ENCODE assay signal across 8 mouse cellular contexts in the genomic region with DNA sequence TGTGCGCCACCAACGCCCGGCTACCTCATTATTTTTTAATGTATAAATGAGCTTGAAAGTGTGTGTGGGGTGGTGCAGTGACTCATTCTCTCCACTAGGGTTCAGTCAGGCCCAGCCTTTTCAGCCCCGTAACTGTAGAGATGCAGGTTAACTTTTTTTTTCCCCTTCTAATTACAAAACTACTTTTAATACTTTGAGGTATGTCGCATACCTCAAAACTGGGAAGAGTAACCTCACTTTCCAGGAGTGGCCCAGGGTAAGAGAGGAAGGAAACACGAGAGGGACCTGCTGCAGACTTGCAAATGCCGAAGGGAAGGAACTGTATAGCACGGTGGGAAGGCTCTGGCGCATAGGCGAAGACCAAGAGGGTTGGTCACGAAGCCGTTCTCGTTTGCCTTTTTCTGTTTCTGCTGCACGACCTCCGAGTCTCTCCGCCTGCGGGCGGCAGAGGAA. TPM values are rescaled to one million over a fixed set of nuclear protein-coding genes. Genes with fewer than 3 reads are reported as not detected.
DNase-seq lines count a peak whose midpoint lies in the region; ATAC-seq and TF ChIP-seq lines count a peak whose summit lies in the region.

No protein-coding gene starts in this region.

- TF ChIP-seq CTCF in G1E (IDR thresholded peaks at IDR 0.05; ENCODE audit: low read depth, low read length): 0 out of 2 replicates have a peak, but pooled peaks have one; percentile 14
- TF ChIP-seq CTCF in layer of hippocampus, adult 2 months (conservative IDR thresholded peaks at IDR 0.05): peak; percentile 83

- H3K36me3 ChIP-seq in G1E (replicated peaks): peaks cover 28% of the 10 kb centered on the region

- no peaks in the 10 kb centered on the region for H3K9me3 ChIP-seq in G1E (replicated peaks)

- H3K4me3 ChIP-seq in G1E (ENCODE audit: low read depth, low read length): no peak overlapping the region; the same call in 1 of the 2 replicates
- H3K4me3 ChIP-seq in layer of hippocampus, adult 2 months: peak overlapping the region; percentile 49

- peaks cover 21% of the 10 kb centered on the region for H3K4me1 ChIP-seq in G1E (ENCODE audit: insufficient read depth, low read depth, low read length)

- no peak for ATAC-seq in G1E (ENCODE audit: extremely low read depth, insufficient number of reproducible peaks, low FRiP score, poor library complexity, severe bottlenecking)
- peak; percentile 80 for ATAC-seq in erythroid progenitor cell, adult 5-6 weeks (replicated peaks; ENCODE audit: low FRiP score, poor library complexity, severe bottlenecking)

- no peak for DNase-seq in G1E (ENCODE audit: low spot score)
- DNase-seq in c-Kit-positive CD71-negative TER-119-negative erythroid progenitor cells, embryonic 14.5 days (ENCODE audit: low read depth): peak; percentile 69
- peak; percentile 73 for DNase-seq in heart, postnatal 4 days
- peak; percentile 48 to 58 for DNase-seq in layer of hippocampus, adult 2 months (ENCODE audit: low spot score in 2 of 2)
- peak; percentile 82 for DNase-seq in lung, postnatal 10 days
- DNase-seq in ovary, adult 18-20 months (ENCODE audit: low spot score): peak; percentile 24
- DNase-seq in thymus, postnatal 0 days (ENCODE audit: low spot score): peak; percentile 71

- peaks cover 4% of the 10 kb centered on the region; the same call in 1 of the 2 replicates for H3K27me3 ChIP-seq in G1E (ENCODE audit: insufficient read depth, low read length)

- no peak overlapping the region for H3K27ac ChIP-seq in layer of hippocampus, adult 2 months

RNA-seq across cellular contexts. Expression of a gene that starts 1.3 kb away (rescaled TPM):
- total RNA-seq in G1E (2014; fragmentation: Nextera tagmentation) (11.5 and 13.9 TPM in 2 replicates), G1E (2017) (18.8 and 23.3 TPM in 2 replicates)
- polyA plus RNA-seq in G1E (2012): 3.2 and 4.4 TPM in 2 replicates
- 2.1 and 3.6 TPM in 2 replicates for total RNA-seq in erythroid progenitor cell, adult 5-6 weeks (2015; ENCODE audit: low replicate concordance)
- total RNA-seq in erythroid progenitor cell, adult 5-6 weeks (2017; ENCODE audit: low replicate concordance): 1.2 and 3.1 TPM in 2 replicates
- 10 to 100 TPM; 39.6 to 41.5 TPM for total RNA-seq in heart, postnatal 4 days (2021)
- total RNA-seq in layer of hippocampus, adult 2 months (2021): 10 to 100 TPM in 1 of 2 experiments, 1 to 10 TPM in 1; 9.5 to 10.4 TPM
- polyA plus RNA-seq in thymus, postnatal 0 days (2015; fragmentation: Nextera tagmentation; extraction: Ambion mirVana): 15.4 and 17.1 TPM in 2 replicates

RNA-seq across cellular contexts. Expression of a gene that starts 12.7 kb away (rescaled TPM):
- total RNA-seq in G1E (2014; fragmentation: Nextera tagmentation) (not detected in 2 replicates), G1E (2017) (0.05 TPM in 1 of 2 replicates, not detected in the other)
- polyA plus RNA-seq in G1E (2012): 0.02 TPM in 1 of 2 replicates, not detected in the other
- not detected in 2 replicates for total RNA-seq in erythroid progenitor cell, adult 5-6 weeks (2015; ENCODE audit: low replicate concordance)
- total RNA-seq in erythroid progenitor cell, adult 5-6 weeks (2017; ENCODE audit: low replicate concordance): not detected in 2 replicates
- not detected for total RNA-seq in heart, postnatal 4 days (2021)
- not detected for total RNA-seq in layer of hippocampus, adult 2 months (2021)
- 0.06 TPM in 1 of 2 replicates, not detected in the other for polyA plus RNA-seq in thymus, postnatal 0 days (2015; fragmentation: Nextera tagmentation; extraction: Ambion mirVana)

RNA-seq across cellular contexts. Expression of a gene that starts 18.6 kb away (rescaled TPM):
- total RNA-seq in G1E (2014; fragmentation: Nextera tagmentation): 10.7 and 15.0 TPM in 2 replicates
- 4.0 and 5.3 TPM in 2 replicates for total RNA-seq in G1E (2017)
- polyA plus RNA-seq in G1E (2012): 11.1 and 14.6 TPM in 2 replicates
- 12.6 TPM in 1 of 2 replicates, not detected in the other for total RNA-seq in erythroid progenitor cell, adult 5-6 weeks (2015; ENCODE audit: low replicate concordance)
- not detected in 2 replicates for total RNA-seq in erythroid progenitor cell, adult 5-6 weeks (2017; ENCODE audit: low replicate concordance)
- total RNA-seq in heart, postnatal 4 days (2021): 1 to 10 TPM in 1 of 2 experiments, under 1 TPM in 1; 0.48 to 1.2 TPM
- total RNA-seq in layer of hippocampus, adult 2 months (2021): 10 to 100 TPM; 20.1 to 21.0 TPM
- polyA plus RNA-seq in thymus, postnatal 0 days (2015; fragmentation: Nextera tagmentation; extraction: Ambion mirVana): 0.78 and 1.5 TPM in 2 replicates

RNA-seq across cellular contexts. Expression of a gene that starts 19.0 kb away (rescaled TPM):
- total RNA-seq in G1E (2014; fragmentation: Nextera tagmentation) (28.1 and 32.6 TPM in 2 replicates), G1E (2017) (43.8 and 61.4 TPM in 2 replicates)
- 44.2 and 46.7 TPM in 2 replicates for polyA plus RNA-seq in G1E (2012)
- total RNA-seq in erythroid progenitor cell, adult 5-6 weeks (2015; ENCODE audit: low replicate concordance): 32.1 and 41.1 TPM in 2 replicates
- total RNA-seq in erythroid progenitor cell, adult 5-6 weeks (2017; ENCODE audit: low replicate concordance): 43.4 and 53.9 TPM in 2 replicates
- 10 to 100 TPM; 24.5 to 28.7 TPM for total RNA-seq in heart, postnatal 4 days (2021)
- total RNA-seq in layer of hippocampus, adult 2 months (2021): 1 to 10 TPM; 5.4 to 6.4 TPM
- 51.7 and 59.7 TPM in 2 replicates for polyA plus RNA-seq in thymus, postnatal 0 days (2015; fragmentation: Nextera tagmentation; extraction: Ambion mirVana)

RNA-seq across cellular contexts. Expression of a gene that starts 32.8 kb away (rescaled TPM):
- total RNA-seq in G1E (2014; fragmentation: Nextera tagmentation) (28.1 and 32.1 TPM in 2 replicates), G1E (2017) (7.1 and 8.3 TPM in 2 replicates)
- polyA plus RNA-seq in G1E (2012): 9.3 and 11.3 TPM in 2 replicates
- total RNA-seq in erythroid progenitor cell, adult 5-6 weeks (2015; ENCODE audit: low replicate concordance): 1.8 and 5.4 TPM in 2 replicates
- 7.0 and 7.1 TPM in 2 replicates for total RNA-seq in erythroid progenitor cell, adult 5-6 weeks (2017; ENCODE audit: low replicate concordance)
- total RNA-seq in heart, postnatal 4 days (2021): 10 to 100 TPM; 95.9 to 97.3 TPM
- total RNA-seq in layer of hippocampus, adult 2 months (2021): 10 to 100 TPM; 12.7 to 12.8 TPM
- polyA plus RNA-seq in thymus, postnatal 0 days (2015; fragmentation: Nextera tagmentation; extraction: Ambion mirVana): 14.1 and 17.3 TPM in 2 replicates
